Mouse (Mus musculus) MEL (cell line): Measurements from ENCODE around the gene Sar1a. TPM values are rescaled to one million over a fixed set of nuclear protein-coding genes. Genes with fewer than 3 reads are reported as not detected.
A peak's percentile ranks its signal among the peaks of the same experiment; 100 is the strongest.

Experiments
- DNase-seq: peaks from one replicate; pipeline ENCODE4 v3.0.0; 2011; ENCODE audit warnings: low read depth, low spot score
- H3K27ac ChIP-seq: 2 replicates; pipeline ENCODE4 v1.5.1; 2012; ENCODE audit warnings: low read depth, mild to moderate bottlenecking, control low read depth, low read length, moderate library complexity; ENCODE audit not compliant: control insufficient read depth
- H3K27me3 ChIP-seq, 2 experiments: fragments of 150-350 bp in 1 of 2; sonication (generic) in 1 of 2; 2 replicates each; pipeline ENCODE4 v1.6.1; 2012; ENCODE audit warnings: low read length in 2 of 2, mild to moderate bottlenecking in 2 of 2, improper control_type of control experiment in 1 of 2, moderate library complexity in 1 of 2; ENCODE audit not compliant: insufficient read depth in 2 of 2, control insufficient read depth in 1 of 2
- H3K36me3 ChIP-seq, 2 experiments: 2 replicates each; pipeline ENCODE4 v1.6.1; 2012 to 2014; ENCODE audit warnings: low read length in 2 of 2, improper control_type of control experiment in 1 of 2, inconsistent platforms in 1 of 2, mild to moderate bottlenecking in 1 of 2; ENCODE audit not compliant: insufficient read depth in 2 of 2, control insufficient read depth in 1 of 2
- H3K4me1 ChIP-seq, 2 experiments: fragments of 150-350 bp in 1 of 2; sonication (generic) in 1 of 2; 2 replicates each; pipeline ENCODE4 v1.6.1; 2012; ENCODE audit warnings: low read length in 2 of 2, improper control_type of control experiment in 1 of 2, mild to moderate bottlenecking in 1 of 2; ENCODE audit not compliant: insufficient read depth in 2 of 2, control insufficient read depth in 1 of 2
- H3K4me3 ChIP-seq, 2 experiments: fragments of 150-350 bp in 1 of 2; sonication (generic) in 1 of 2; 2 replicates each; pipeline ENCODE4 v1.5.1; 2012; ENCODE audit warnings: low read depth in 2 of 2, low read length in 2 of 2, mild to moderate bottlenecking in 2 of 2, moderate library complexity in 2 of 2, control low read depth in 1 of 2, improper control_type of control experiment in 1 of 2; ENCODE audit not compliant: control insufficient read depth in 1 of 2, insufficient read depth in 1 of 2
- H3K79me2 ChIP-seq: 2 replicates; pipeline ENCODE4 v1.6.1; 2012; ENCODE audit warnings: mild to moderate bottlenecking, low read length, moderate library complexity; ENCODE audit not compliant: control insufficient read depth, poor library complexity, insufficient read depth
- H3K9ac ChIP-seq: 2 replicates; pipeline ENCODE4 v1.6.1; 2012; ENCODE audit warnings: low read depth, mild to moderate bottlenecking, control low read depth, low read length, moderate library complexity; ENCODE audit not compliant: control insufficient read depth, poor library complexity, severe bottlenecking
- H3K9me3 ChIP-seq: fragments of 150-350 bp; sonication (generic); replicated peaks from 2 replicates; pipeline ENCODE4 v1.6.1; 2012; ENCODE audit warnings: mild to moderate bottlenecking, low read length, improper control_type of control experiment, moderate library complexity; ENCODE audit not compliant: insufficient read depth
- CTCF ChIP-seq, 3 experiments: IDR thresholded peaks in 2 of 3; conservative IDR thresholded peaks in 1 of 3; 2 replicates each; pipeline ENCODE4 v1.5.1; 2011 to 2012; ENCODE audit warnings: low read length in 3 of 3, low read depth in 2 of 3, mild to moderate bottlenecking in 2 of 3, improper control_type of control experiment in 1 of 3, inconsistent platforms in 1 of 3, mixed read lengths in 1 of 3, moderate library complexity in 1 of 3; ENCODE audit not compliant: control insufficient read depth in 1 of 3, insufficient read depth in 1 of 3, poor library complexity in 1 of 3, severe bottlenecking in 1 of 3
- GABPA ChIP-seq: IDR thresholded peaks from 2 replicates; pipeline ENCODE4 v1.6.1; 2012; ENCODE audit warnings: low read depth, mild to moderate bottlenecking, inconsistent platforms, low read length, improper control_type of control experiment, moderate library complexity
- JUND ChIP-seq: IDR thresholded peaks from 2 replicates; pipeline ENCODE4 v1.6.1; 2011; ENCODE audit warnings: low read depth, mild to moderate bottlenecking, improper control_type of control experiment, low read length
- KAT2A ChIP-seq: conservative IDR thresholded peaks from 2 replicates; pipeline ENCODE4 v1.6.1; 2012; ENCODE audit warnings: low read depth, low read length, improper control_type of control experiment, inconsistent platforms
- MAX ChIP-seq: IDR thresholded peaks from 2 replicates; pipeline ENCODE4 v1.6.1; 2011; ENCODE audit warnings: low read length, improper control_type of control experiment
- MYB ChIP-seq: IDR thresholded peaks from 2 replicates; pipeline ENCODE4 v1.6.1; 2011; ENCODE audit warnings: mild to moderate bottlenecking, low read depth, low read length, improper control_type of control experiment
- NRF1 ChIP-seq: IDR thresholded peaks from 2 replicates; pipeline ENCODE4 v1.6.1; 2014; ENCODE audit warnings: low read depth, mild to moderate bottlenecking, inconsistent platforms, low read length, improper control_type of control experiment, moderate library complexity; ENCODE audit not compliant: poor library complexity, insufficient read depth, severe bottlenecking
- POLR2AphosphoS5 ChIP-seq: IDR thresholded peaks from 2 replicates; pipeline ENCODE4 v1.6.1; 2012; ENCODE audit warnings: low read depth, borderline replicate concordance, mild to moderate bottlenecking, inconsistent platforms, low read length, moderate library complexity, mixed read lengths
- USF1 ChIP-seq: IDR thresholded peaks from 2 replicates; pipeline ENCODE4 v1.6.1; 2014; ENCODE audit warnings: low read depth, mild to moderate bottlenecking, inconsistent platforms, low read length, improper control_type of control experiment, moderate library complexity
- USF2 ChIP-seq, 2 experiments: IDR thresholded peaks; 2 replicates each; pipeline ENCODE4 v1.6.1; 2011 to 2012; ENCODE audit warnings: improper control_type of control experiment in 2 of 2, low read length in 2 of 2, borderline replicate concordance in 1 of 2, inconsistent platforms in 1 of 2, low read depth in 1 of 2, mild to moderate bottlenecking in 1 of 2; ENCODE audit not compliant: insufficient read depth in 1 of 2
- ZKSCAN1 ChIP-seq: IDR thresholded peaks from 2 replicates; pipeline ENCODE4 v1.6.1; 2012; ENCODE audit warnings: low read depth, mild to moderate bottlenecking, inconsistent platforms, low read length, improper control_type of control experiment, moderate library complexity
- ZMIZ1 ChIP-seq: IDR thresholded peaks from 2 replicates; pipeline ENCODE4 v1.6.1; 2012; ENCODE audit warnings: low read depth, mild to moderate bottlenecking, inconsistent platforms, low read length, improper control_type of control experiment, moderate library complexity
- ZNF384 ChIP-seq: IDR thresholded peaks from 2 replicates; pipeline ENCODE4 v1.6.1; 2012; ENCODE audit warnings: low read depth, mild to moderate bottlenecking, inconsistent platforms, low read length, improper control_type of control experiment
- polyA plus RNA-seq, 2 experiments: library from polyadenylated mRNA; stranded (reverse) in 1 of 2; unstranded in 1 of 2; fragments of >175 nt in 1 of 2; fragments of >200 nt in 1 of 2; gene quantifications; 2 replicates each; pipeline versions ENCODE4 v1.2.1 to v1.2.4; 2012; ENCODE audit warnings: low replicate concordance in 2 of 2, low read depth in 1 of 2; ENCODE audit not compliant: insufficient read length in 2 of 2, insufficient read depth in 1 of 2, missing spikeins in 1 of 2
- total RNA-seq: library from RNA; depleted of rRNA; stranded (reverse); fragments of 300-350 nt; gene quantifications from 2 replicates; pipeline ENCODE4 v1.2.3, GENCODE M21; 2012

The Sar1a gene
- total and polyA plus RNA-seq, 3 experiments = 133 to 135 TPM; not detected in 1

DNA sequence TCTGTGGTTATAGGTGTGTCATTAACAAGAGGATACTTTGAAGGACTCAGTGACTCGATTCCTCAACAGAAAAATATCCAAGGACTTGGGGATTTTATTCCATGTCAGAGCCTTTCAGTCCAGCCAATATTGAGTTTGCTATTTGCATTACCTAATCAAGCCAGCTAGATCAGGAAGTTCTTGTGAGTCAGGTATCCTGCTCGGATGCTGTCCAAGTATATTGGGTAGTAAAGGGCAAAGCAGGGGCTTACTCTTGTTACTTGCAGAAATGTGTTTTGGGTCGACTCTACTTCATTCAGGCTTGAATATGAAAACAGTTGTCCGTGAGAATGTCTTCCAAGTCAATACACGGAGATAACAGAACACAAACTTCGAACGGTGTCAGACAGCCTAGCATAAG is 25.4 kb upstream of the Sar1a start:
- Histone ChIP-seq H3K27me3 (no peaks in the 10 kb centered on the region), H3K27ac (no peak overlapping the region), H3K4me3 (no peak overlapping the region), H3K36me3 (peaks cover 8 to 10% of the 10 kb centered on the region in 2 experiments), H3K9ac (no peak overlapping the region), H3K9me3 (no peaks in the 10 kb centered on the region), H3K4me1 (no peaks in the 10 kb centered on the region; a peak in 1 of 4 replicates), H3K79me2 (peaks cover 11% of the 10 kb centered on the region)
- DNase-seq = no peak
- TF ChIP-seq MAX (no peak), POLR2AphosphoS5 (no peak), USF2 (IDR thresholded peaks at IDR 0.05; ENCODE audit: borderline replicate concordance in 1 of 2, insufficient read depth in 1 of 2, low read depth in 1 of 2, low read length in 2 of 2) (no peak), ZMIZ1 (no peak), GABPA (no peak)

DNA sequence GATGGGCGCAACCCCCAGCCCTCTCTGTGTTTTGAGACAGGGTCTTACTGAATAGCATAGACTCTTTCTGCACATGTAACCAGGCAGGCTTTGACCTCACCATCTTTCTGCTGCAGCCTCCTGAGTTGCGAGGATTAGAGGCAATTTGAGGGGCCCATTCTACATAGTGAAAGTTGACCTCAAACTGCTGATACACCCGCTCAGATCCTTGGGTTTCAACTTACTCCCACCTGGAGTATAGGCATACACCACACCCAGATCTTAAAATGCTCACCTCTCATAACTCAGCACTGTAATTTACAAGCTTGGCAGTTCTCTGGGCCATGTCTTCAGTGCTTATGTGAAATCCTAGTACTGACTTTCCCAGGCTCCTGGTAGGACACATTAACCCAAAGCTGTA is 24.9 kb upstream of the Sar1a start:
- TF ChIP-seq MYB (no peak), MAX (no peak), GABPA (no peak), KAT2A (no peak), JUND (no peak), ZNF384 (no peak), ZKSCAN1 (no peak), USF1 (no peak)
- Histone ChIP-seq H3K9ac (no peak overlapping the region), H3K27me3 (no peaks in the 10 kb centered on the region), H3K36me3 (peaks cover 4 to 10% of the 10 kb centered on the region in 2 experiments), H3K79me2 (peaks cover 8% of the 10 kb centered on the region), H3K4me1 (no peaks in the 10 kb centered on the region), H3K9me3 (no peaks in the 10 kb centered on the region), H3K27ac (no peak overlapping the region), H3K4me3 (no peak overlapping the region)
- no peak for DNase-seq

DNA sequence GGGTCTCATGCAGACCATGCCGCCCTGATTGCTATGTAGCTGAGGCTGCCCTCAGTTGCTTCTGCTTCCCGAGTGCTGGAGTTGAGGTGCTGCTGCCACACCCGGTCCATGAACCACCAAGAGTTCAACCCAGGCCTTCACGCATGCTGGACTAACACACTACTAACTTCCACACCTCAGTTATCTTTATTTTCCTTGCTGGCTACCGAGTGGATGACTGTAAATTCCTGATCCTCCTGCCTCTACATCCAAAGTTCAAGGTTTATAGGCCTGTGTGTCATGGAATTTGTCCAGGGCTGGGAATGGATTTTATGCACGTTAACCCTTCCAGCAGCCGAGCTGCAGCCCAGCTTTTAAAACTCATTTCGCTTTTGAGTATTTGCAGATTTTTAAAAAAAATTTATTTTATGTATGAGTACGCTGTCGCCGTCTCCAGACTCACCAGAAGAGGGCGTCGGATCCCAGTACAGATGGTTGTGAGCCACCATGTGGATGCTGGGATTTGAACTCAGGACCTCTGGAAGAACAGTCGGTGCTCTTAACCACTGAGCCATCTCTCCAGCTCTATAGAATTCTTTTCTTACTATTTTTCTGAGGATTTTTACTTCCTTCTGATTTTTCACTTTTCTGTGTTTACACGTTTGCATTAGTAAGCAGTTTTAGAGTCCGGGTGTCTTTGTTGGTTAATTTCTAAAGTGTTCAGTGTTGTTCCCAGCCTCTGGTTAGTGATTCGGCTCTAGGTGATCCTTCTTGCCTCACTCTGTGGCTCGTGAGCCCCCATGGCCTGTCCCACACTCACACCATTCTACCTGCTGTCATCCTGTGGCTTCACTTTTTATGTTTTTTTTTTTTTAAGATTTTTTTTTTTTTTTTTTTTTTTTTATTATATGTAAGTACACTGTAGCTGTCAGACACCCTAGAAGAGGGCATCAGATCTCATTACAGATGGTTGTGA is 22.9 kb upstream of the Sar1a start:
- peaks cover 0 to 10% of the 10 kb centered on the region in 2 experiments; a peak in 3 of 4 replicates for H3K36me3 ChIP-seq
- no peak overlapping the region for H3K9ac ChIP-seq
- no peaks in the 10 kb centered on the region for H3K4me1 ChIP-seq
- no peaks in the 10 kb centered on the region for H3K27me3 ChIP-seq
- no peaks in the 10 kb centered on the region for H3K9me3 ChIP-seq
- peaks cover 5% of the 10 kb centered on the region; the same call in 1 of the 2 replicates for H3K79me2 ChIP-seq
- H3K27ac ChIP-seq = no peak overlapping the region
- DNase-seq = no peak
- H3K4me3 ChIP-seq = no peak overlapping the region
- TF ChIP-seq CTCF (IDR thresholded peaks at IDR 0.05 in 2 of 3, conservative IDR thresholded peaks at IDR 0.05 in 1 of 3; ENCODE audit: control insufficient read depth in 1 of 3, insufficient read depth in 1 of 3, low read depth in 2 of 3, low read length in 3 of 3, poor library complexity in 1 of 3, severe bottlenecking in 1 of 3) (peak in 2 of 3 experiments; percentile 23 to 50; a peak in 3 of 6 replicates), ZNF384 (peak; percentile 66; the same call in 1 of the 2 replicates), NRF1 (no peak)
